Mouse (Mus musculus) naive thymus-derived CD4-positive, alpha-beta T cell, adult 5 months (primary cell): ENCODE data around the gene Foxo4. TPM values are rescaled to one million over a fixed set of nuclear protein-coding genes. Genes with fewer than 3 reads are reported as not detected.

ENCODE experiments used
- polyA plus RNA-seq: library from polyadenylated mRNA; unstranded; fragments of 100-300 nt; shearing (Covaris generic); gene quantifications from one replicate; pipeline ENCODE4 v1.2.1, GENCODE M21; 2017

Gene Foxo4
- 2.2 TPM for polyA plus RNA-seq

DNA sequence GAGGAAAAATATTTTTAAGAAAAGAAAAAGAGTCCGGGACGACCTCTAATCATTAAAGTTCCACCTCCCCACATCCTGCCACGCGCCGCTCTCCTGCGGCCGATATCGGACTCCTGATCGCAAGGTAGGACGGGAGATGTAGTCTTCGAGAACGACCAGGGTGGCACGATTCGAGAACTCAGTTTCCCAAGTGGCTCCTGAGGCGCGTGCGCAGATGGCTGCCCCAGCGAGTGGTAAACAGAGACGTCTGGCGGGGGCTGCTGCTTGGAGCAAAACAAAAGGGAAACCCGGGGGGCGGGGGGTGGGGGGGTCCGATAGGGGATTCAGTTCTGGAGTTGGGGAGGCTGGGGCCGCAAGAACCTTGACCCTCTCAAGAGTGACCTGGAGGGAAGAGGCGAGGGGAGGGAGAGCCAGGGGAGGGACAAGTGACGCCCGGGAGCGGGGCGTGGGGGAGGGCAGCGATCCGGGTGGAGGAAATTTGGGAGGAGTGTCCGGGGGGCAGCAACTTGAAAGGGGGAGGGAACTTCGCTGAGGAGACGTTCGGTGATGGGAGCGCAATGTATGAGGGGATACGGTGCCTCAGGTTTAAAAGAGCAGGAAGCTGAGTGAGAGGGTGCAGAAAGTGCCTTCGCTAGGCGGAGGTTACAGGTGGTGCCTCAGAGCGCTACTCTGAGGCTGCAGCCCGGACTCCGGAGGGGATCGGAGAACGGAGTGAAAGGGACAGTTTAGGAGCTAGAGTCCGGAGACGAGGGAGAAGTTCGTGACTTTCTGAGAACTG, at the start of gene Foxo4:
Foxo4 (plus strand) TSS at position 577 of the 778 bp plus-strand sequence.

DNA sequence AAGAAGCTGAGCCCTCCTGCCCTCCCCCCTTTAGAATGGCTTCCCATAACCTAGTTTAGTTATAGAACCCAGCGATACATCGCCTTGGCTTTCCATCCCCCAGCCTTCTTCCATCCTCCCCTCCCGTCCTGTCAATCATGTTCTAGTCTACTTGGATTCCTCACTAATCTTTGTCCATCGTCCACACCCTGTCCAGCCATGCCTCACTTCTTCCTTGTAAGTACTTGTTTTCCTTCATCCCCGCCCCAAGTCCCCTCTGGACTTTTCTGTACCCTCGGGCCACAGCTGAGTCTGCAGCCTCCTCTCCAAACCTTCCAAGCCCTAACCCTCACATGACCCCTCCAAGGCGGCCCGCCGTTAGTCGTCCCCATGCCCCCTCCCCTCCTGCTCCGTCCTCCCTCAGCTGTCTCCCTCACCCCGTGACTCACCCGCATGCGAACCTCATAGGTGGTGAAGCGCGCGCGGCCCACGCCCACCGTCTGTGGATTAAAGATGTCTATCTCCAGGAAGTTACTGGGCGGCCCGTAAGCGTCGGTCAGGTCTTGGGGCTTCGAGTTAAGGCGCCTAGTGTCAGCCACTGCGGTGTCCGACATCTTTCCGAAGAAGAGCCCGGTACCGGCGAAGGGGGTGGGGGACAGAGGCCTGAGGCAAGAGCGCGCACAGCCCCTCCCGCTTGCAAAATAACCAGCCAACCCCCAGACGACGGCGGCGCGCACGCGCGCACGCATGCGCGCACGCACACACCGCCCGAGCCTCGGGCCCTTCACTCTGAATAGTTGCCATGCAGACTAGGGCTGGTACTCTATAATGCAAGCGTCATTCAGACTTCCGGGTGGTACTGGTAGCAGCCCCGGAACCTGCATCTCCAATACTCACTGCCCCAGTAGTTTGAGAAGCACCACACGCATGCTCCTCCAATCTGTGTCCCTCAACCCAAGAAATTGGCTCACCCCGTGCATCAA, 32.2 kb upstream of the Foxo4 start, which contains the start of gene Snx12:
Snx12 (minus strand) TSS at position 730 of the 962 bp plus-strand sequence.

DNA sequence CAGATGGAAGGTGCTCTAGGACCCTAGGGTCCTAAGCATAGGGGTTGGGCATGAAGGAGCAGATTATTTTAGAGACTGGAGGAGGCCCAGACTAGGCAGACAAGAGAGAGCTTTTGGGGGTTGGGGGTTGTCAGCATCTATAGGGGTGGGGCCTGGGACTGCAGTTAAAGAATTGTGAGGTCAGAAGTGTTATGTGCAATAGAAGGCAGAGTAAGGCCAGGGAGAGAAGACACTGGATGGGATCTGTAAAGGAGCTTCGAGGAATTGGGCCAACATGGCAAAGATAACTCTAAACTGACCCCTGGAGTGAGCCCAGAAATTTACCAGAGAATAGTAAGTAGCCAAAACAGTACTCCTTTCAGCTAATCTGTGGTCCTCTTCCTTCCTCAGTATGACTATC, 9.6 kb downstream of the Foxo4 start, which contains the start of gene Gm614:
Gm614 (minus strand) TSS at position 101 of the 400 bp plus-strand sequence.

DNA sequence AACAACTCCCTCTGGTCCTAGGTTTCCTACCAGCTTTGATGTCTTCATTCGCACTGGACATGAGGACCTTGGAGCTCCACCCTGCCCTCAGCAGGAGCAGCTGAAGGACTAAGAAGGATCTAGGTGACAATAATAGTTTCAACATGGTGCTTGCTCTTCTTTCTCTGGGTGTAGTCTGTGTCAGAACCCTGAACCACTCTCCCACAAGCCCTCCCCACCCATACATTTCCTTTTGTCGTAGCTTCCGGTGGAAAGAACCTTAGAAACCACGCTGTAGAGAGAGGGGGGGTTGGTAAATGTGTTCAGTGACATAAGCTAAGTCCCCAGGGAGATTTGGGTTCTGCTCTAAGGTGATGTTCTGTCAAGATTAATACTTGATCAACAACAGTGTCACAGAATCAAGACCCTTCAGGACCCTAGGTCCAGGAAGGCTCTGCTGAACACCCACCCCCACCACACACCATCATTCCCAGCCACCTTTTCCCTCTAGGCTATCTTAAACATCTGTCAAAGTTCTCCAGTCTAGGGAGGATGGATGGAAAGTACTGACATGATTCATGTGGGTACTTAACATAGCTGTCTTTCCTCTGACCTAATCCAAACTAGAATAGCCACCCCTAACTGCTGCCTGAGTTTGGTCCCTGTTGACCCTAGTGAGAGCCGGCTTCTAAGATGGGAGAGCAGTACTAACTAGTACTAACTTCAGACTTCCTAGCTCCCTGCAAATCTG, 13.9 kb downstream of the Foxo4 start, which contains the start of gene Il2rg:
Il2rg (minus strand) TSS at position 231 of the 730 bp plus-strand sequence.

DNA sequence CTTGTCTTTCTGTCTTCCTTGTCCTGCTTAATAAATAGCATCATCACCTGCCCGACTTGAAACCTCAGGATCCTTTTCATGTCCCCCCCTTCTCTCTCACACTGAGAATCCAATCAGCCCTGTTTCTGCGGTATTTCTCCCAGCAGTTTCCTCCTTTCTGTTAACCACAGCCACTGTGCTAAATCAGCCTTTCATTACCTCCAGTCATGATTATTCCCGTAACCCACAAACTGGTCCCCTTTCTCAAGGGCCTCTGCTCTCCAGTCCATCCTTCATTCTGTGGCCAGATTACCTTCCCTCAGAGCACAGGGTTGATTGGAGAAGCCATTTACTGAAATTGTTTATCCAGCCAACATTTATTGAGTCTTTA, 14.4 kb downstream of the Foxo4 start, which contains the start of gene Gm20489:
Gm20489 (minus strand) TSS at position 269 of the 370 bp plus-strand sequence.

DNA sequence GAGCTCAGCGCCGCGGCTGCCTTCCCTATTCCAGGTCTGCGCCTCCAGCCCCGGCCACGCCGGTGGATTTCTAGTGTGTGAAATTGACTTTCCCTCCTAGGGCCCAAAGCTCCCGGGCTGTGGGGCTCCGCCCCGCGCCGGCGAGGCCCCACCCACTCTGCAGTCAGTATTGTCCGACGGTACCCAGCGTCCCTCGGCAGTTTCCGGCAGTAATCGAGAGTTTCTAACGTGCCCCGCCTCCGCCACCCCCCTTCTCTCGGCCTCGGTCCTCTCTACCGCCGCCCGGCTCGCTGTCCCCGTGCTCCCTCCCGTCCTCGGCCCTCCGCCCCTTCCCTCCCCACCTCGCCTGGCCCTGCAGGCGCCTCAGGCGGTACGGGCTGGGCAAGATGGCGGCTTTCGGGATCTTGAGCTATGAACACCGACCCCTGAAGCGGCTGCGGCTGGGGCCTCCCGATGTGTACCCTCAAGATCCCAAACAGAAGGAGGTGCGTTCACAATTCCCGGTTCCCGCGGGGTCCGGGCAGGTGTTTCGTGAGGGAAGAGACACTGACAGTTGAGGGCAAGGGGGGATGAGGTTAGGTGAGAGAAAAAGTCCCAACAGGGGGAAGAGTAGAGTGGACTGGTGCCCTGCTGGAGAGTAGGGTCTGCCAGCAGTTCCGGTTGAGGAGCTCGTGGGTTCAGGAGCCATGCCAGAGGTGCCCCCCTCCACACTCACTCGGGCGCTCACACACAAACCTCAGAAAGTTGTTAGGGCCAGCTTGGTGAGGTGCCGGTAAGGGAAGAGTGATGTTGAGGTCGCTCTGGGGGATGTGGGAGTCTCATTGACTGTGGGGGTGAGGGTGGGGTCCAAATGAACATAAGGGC, 19.8 kb downstream of the Foxo4 start, which contains the start of gene Med12:
Med12 (plus strand) TSS at position 156 of the 864 bp plus-strand sequence.

DNA sequence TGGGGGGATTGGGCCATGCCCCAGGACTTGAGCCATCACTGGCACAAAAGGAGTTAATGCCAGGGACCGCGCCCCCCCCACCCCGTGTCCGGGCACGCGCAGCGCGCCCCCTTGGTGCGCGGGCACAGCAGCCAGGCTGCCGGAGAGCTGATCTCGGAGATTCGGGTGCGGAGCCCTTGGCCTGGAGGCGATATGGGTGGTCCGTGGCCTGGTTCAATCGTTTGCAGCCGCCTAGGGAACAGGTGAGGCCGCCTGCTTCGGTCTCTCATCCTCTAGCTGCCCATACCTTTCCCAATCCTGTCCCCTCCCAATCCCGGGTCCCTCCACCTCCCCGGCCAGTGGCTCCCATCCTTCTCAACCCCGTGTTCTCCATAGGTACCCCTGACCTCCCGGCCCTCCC, 44.7 kb downstream of the Foxo4 start, which contains the start of gene Nlgn3:
Nlgn3 (plus strand) TSS at position 114 of the 400 bp plus-strand sequence.

Other genes starting within 250 kb of the Foxo4 start
- 0.10 TPM for gene Tex11, start 194.9 kb upstream of the Foxo4 start, polyA plus RNA-seq
- gene Slc7a3, start 168.5 kb upstream of the Foxo4 start, polyA plus RNA-seq, result 0.80 TPM
- gene Snx12, start 32.0 kb upstream of the Foxo4 start, polyA plus RNA-seq, result 50.5 TPM
- gene Gm614, start 9.5 kb downstream of the Foxo4 start, polyA plus RNA-seq, result 7.5 TPM
- gene Il2rg, start 13.7 kb downstream of the Foxo4 start, polyA plus RNA-seq, result 1,237 TPM
- not detected for gene Gm20489, start 14.5 kb downstream of the Foxo4 start, polyA plus RNA-seq
- gene Med12, start 19.5 kb downstream of the Foxo4 start, polyA plus RNA-seq, result 83.5 TPM
- not detected for gene Nlgn3, start 44.6 kb downstream of the Foxo4 start, polyA plus RNA-seq
- not detected for gene Gjb1, start 121.8 kb downstream of the Foxo4 start, polyA plus RNA-seq
- 9.5 TPM for gene Zmym3, start 166.3 kb downstream of the Foxo4 start, polyA plus RNA-seq
- 251 TPM for gene Nono, start 174.8 kb downstream of the Foxo4 start, polyA plus RNA-seq
- not detected for gene Itgb1bp2, start 194.6 kb downstream of the Foxo4 start, polyA plus RNA-seq